ENCODE assay signal across 25 mouse cellular contexts in the genomic region with DNA sequence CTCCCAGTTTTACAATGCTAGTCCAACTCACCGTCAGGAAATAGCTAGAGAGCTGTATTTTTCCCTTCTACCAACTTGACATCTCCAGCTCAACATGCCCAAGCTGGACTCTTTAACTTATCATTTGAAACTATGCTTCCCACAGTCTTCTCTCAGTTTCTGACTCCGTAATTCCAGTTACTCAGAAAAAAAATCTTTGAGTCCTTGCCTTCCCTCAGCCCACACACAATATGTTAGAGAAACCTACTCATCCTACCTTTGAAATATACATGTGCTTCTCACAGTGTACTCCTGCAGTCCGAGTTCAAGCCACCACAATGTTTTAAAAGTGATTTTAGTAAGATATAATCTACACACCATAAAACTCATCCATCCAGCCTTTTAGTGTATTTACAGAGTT.
"Had no signal": no experiment of that assay in that cellular context is flagged by ENCODE, and none has a peak within 500 bp of the region (broad histone marks: within the 10 kb centered on the region; RNA-seq: fewer than 3 reads in every experiment).

No protein-coding gene starts in this region.

- H3K36me3 ChIP-seq: heart, embryonic 15.5 days; hindbrain, embryonic 13.5 days; hindbrain, embryonic 15.5 days; limb, embryonic 10.5 days; limb, embryonic 12.5 days; liver, embryonic 13.5 days had no signal

- H3K27me3 ChIP-seq: heart, embryonic 15.5 days; liver, embryonic 13.5 days had no signal

- H3K4me1 ChIP-seq: hindbrain, embryonic 15.5 days; liver, embryonic 13.5 days had no signal

- H3K9me3 ChIP-seq: heart, embryonic 13.5 days; heart, embryonic 15.5 days; hindbrain, embryonic 13.5 days; hindbrain, embryonic 15.5 days; limb, embryonic 10.5 days; limb, embryonic 12.5 days; liver, embryonic 13.5 days had no signal

- H3K9ac ChIP-seq: heart, embryonic 13.5 days; heart, embryonic 15.5 days; hindbrain, embryonic 13.5 days; hindbrain, embryonic 15.5 days; limb, embryonic 12.5 days; liver, embryonic 13.5 days had no signal

- H3K4me3 ChIP-seq: heart, adult 2 months; heart, embryonic 13.5 days; heart, embryonic 15.5 days; hindbrain, embryonic 13.5 days; hindbrain, embryonic 15.5 days; layer of hippocampus, adult 2 months; left cerebral cortex, adult 2 months; limb, embryonic 10.5 days; limb, embryonic 12.5 days; liver, embryonic 13.5 days had no signal

- H3K27ac ChIP-seq: heart, adult 2 months; heart, embryonic 13.5 days; heart, embryonic 15.5 days; hindbrain, embryonic 13.5 days; hindbrain, embryonic 15.5 days; hindbrain, postnatal 0 days; layer of hippocampus, adult 2 months; left cerebral cortex, adult 2 months; limb, embryonic 10.5 days; limb, embryonic 12.5 days; liver, embryonic 13.5 days had no signal

- ATAC-seq: hindbrain, postnatal 0 days; intestine, embryonic 16.5 days had no signal

- DNase-seq: gastrocnemius, postnatal 14 days; gastrocnemius, postnatal 36 days; heart, adult 11 months; heart, adult 2 months; heart, postnatal 14 days; heart, postnatal 36 days; kidney, adult 18-20 months; kidney, adult 8-10 months; kidney, postnatal 10 days; kidney, postnatal 25 days; kidney, postnatal 4 days; liver; liver, embryonic 13.5 days had no signal

- H3K4me2 ChIP-seq: heart, embryonic 11.5 days; heart, embryonic 13.5 days; heart, embryonic 15.5 days; hindbrain, embryonic 13.5 days; hindbrain, embryonic 15.5 days; limb, embryonic 12.5 days; liver, embryonic 11.5 days; liver, embryonic 13.5 days had no signal
